Mouse (Mus musculus) lung, adult 2 months (tissue): Measurements from ENCODE around the gene Gabrr2.

Experiments used
- CTCF ChIP-seq: fragments of 200-500 bp; IDR thresholded peaks from 2 replicates; pipeline ENCODE4 v1.5.1; 2011; ENCODE audit warnings: mild to moderate bottlenecking, low read length, control low read depth; ENCODE audit not compliant: insufficient read depth
- POLR2A ChIP-seq: fragments of 200-500 bp; IDR thresholded peaks from 2 replicates; pipeline ENCODE4 v1.6.1; 2011; ENCODE audit warnings: low read depth, mild to moderate bottlenecking, control low read depth, low read length, borderline replicate concordance; ENCODE audit errors: extremely low read depth

DNA sequence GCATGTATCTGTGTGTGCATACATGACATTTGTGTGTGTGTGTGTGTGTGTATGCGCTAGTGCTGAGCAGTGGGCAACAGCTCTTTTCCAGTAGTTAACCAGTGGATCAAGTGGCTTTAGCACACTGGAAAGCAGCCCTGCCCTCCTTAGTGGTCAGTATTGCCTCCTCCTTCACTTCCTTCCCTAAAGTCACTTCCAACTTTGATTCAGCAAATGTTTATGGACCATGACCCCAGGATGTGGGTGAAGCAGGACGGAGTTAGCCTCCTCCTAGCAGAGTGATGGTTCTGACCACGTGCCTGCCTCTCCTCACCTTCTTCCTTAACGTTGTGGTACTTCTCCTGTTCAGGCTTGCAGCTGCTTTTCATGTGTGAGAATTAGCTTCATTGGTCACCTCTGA is 23.0 kb upstream of the Gabrr2 start:
- TF ChIP-seq CTCF, result no peak
- TF ChIP-seq POLR2A, result no peak
